Mouse (Mus musculus) urinary bladder, postnatal 36 days (tissue): ENCODE results near the gene Angptl8.
A peak's percentile ranks its signal among the peaks of the same experiment; 100 is the strongest.

ENCODE experiments used
- DNase-seq, 2 experiments: peaks; one replicate each; pipeline ENCODE4 v3.0.0; 2022; ENCODE audit warnings: low spot score in 2 of 2, mixed read lengths in 1 of 2

Angptl8 gene

GRCm38 (mm10) chr9:21816716-21817305, 18.5 kb upstream of the Angptl8 start:
- DNase-seq: no peak

GRCm38 (mm10) chr9:21818125-21818524, 17.2 kb upstream of the Angptl8 start:
- DNase-seq: no peak

GRCm38 (mm10) chr9:21818561-21818960, 16.7 kb upstream of the Angptl8 start:
- DNase-seq: no peak

GRCm38 (mm10) chr9:21819181-21819729, 16.1 kb upstream of the Angptl8 start:
- no peak for DNase-seq

GRCm38 (mm10) chr9:21820183-21820582, 15.1 kb upstream of the Angptl8 start:
- DNase-seq: no peak

- DNase-seq: no peak
Measured at GRCm38 (mm10) chr9:21822686-21823085, 12.6 kb upstream of the Angptl8 start.

GRCm38 (mm10) chr9:21823957-21824356, 11.4 kb upstream of the Angptl8 start:
- DNase-seq: no peak

GRCm38 (mm10) chr9:21824366-21824765, 10.9 kb upstream of the Angptl8 start:
- DNase-seq: no peak

- no peak for DNase-seq
Measured at GRCm38 (mm10) chr9:21829834-21830460, 5.4 kb upstream of the Angptl8 start.

- DNase-seq: no peak
Measured at GRCm38 (mm10) chr9:21830461-21830850, 4.9 kb upstream of the Angptl8 start.

- peak in 1 of 2 experiments; percentile 34 for DNase-seq
Measured at GRCm38 (mm10) chr9:21830936-21831335, 4.4 kb upstream of the Angptl8 start.

GRCm38 (mm10) chr9:21831558-21832240, 3.6 kb upstream of the Angptl8 start:
- DNase-seq: peak in 1 of 2 experiments; percentile 60

- no peak for DNase-seq
Measured at GRCm38 (mm10) chr9:21837690-21838089, 2.4 kb downstream of the Angptl8 start.

- peak in 1 of 2 experiments; percentile 30 for DNase-seq
Measured at GRCm38 (mm10) chr9:21840115-21840787, 4.9 kb downstream of the Angptl8 start.

- no peak for DNase-seq
Measured at GRCm38 (mm10) chr9:21841340-21841739, 6.0 kb downstream of the Angptl8 start.

GRCm38 (mm10) chr9:21842391-21842790, 7.1 kb downstream of the Angptl8 start:
- DNase-seq: peak in 1 of 2 experiments; percentile 14

- no peak for DNase-seq
Measured at GRCm38 (mm10) chr9:21843086-21843485, 7.8 kb downstream of the Angptl8 start.

GRCm38 (mm10) chr9:21845381-21846080, 10.2 kb downstream of the Angptl8 start:
- DNase-seq: no peak

GRCm38 (mm10) chr9:21846755-21847341, 11.5 kb downstream of the Angptl8 start:
- DNase-seq: peak in 1 of 2 experiments; percentile 38

GRCm38 (mm10) chr9:21847425-21847824, 12.1 kb downstream of the Angptl8 start:
- no peak for DNase-seq

- DNase-seq: no peak
Measured at GRCm38 (mm10) chr9:21847926-21848325, 12.6 kb downstream of the Angptl8 start.
